Mouse (Mus musculus) liver, adult 2 months (tissue): Measurements from ENCODE around the gene Gpr65.

Experiments
- CTCF ChIP-seq: fragments of 200-500 bp; IDR thresholded peaks from 2 replicates; pipeline ENCODE4 v1.5.1; 2011; ENCODE audit warnings: low read depth, low read length, control low read depth
- POLR2A ChIP-seq: fragments of 200-500 bp; IDR thresholded peaks from 2 replicates; pipeline ENCODE4 v1.6.1; 2011; ENCODE audit warnings: low read length, control low read depth; ENCODE audit not compliant: insufficient read depth; ENCODE audit errors: extremely low read depth

DNA sequence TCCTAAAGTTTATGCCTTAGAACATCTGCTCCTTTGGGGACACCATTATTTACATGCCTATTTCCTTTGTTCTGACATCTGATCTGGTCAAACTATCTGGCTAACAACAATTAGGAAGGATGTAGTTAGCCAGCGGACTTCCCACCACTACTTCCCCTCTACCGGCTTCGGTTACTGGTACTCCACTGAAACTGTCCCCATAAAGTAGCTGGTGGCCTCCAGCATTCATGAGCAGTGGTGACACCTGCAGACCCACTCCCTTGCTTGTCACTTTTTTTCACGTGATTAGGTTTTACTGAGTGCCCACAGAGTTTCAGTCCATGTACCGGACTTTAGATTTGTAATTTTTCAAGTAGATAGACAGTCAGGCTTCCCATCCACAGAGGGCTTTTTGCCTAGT, 47.5 kb downstream of the Gpr65 start:
- TF ChIP-seq POLR2A: no peak
- TF ChIP-seq CTCF: no peak
